Mouse (Mus musculus) CH12.LX (cell line): Measurements from ENCODE around the gene AU022252.

Experiments
- CTCF ChIP-seq, 2 experiments: IDR thresholded peaks in 1 of 2; conservative IDR thresholded peaks in 1 of 2; 2 replicates each; pipeline ENCODE4 v1.5.1; 2011 to 2012; ENCODE audit warnings: low read depth in 2 of 2, low read length in 2 of 2, improper control_type of control experiment in 1 of 2, inconsistent platforms in 1 of 2, mild to moderate bottlenecking in 1 of 2, moderate library complexity in 1 of 2
- EP300 ChIP-seq: IDR thresholded peaks from 2 replicates; pipeline ENCODE4 v1.6.1; 2011; ENCODE audit warnings: low read length, improper control_type of control experiment
- ETS1 ChIP-seq: conservative IDR thresholded peaks from 2 replicates; pipeline ENCODE4 v1.6.1; 2012; ENCODE audit warnings: low read depth, mild to moderate bottlenecking, inconsistent platforms, low read length, improper control_type of control experiment, moderate library complexity
- HCFC1 ChIP-seq: IDR thresholded peaks from 2 replicates; pipeline ENCODE4 v1.6.1; 2012; ENCODE audit warnings: low read depth, mild to moderate bottlenecking, inconsistent platforms, low read length, improper control_type of control experiment
- MAX ChIP-seq: IDR thresholded peaks from 2 replicates; pipeline ENCODE4 v1.6.1; 2011; ENCODE audit warnings: low read length, improper control_type of control experiment
- MXI1 ChIP-seq: IDR thresholded peaks from 2 replicates; pipeline ENCODE4 v1.6.1; 2011; ENCODE audit warnings: mild to moderate bottlenecking, low read depth, low read length, improper control_type of control experiment
- POLR2A ChIP-seq: IDR thresholded peaks from 2 replicates; pipeline ENCODE4 v1.6.1; 2011; ENCODE audit warnings: low read depth, mild to moderate bottlenecking, improper control_type of control experiment, low read length
- RCOR1 ChIP-seq: conservative IDR thresholded peaks from 2 replicates; pipeline ENCODE4 v1.6.1; 2012; ENCODE audit warnings: low read depth, mild to moderate bottlenecking, inconsistent platforms, low read length, improper control_type of control experiment
- SMC3 ChIP-seq: IDR thresholded peaks from 2 replicates; pipeline ENCODE4 v1.6.1; 2011; ENCODE audit warnings: low read depth, low read length, improper control_type of control experiment
- USF1 ChIP-seq: IDR thresholded peaks from 2 replicates; pipeline ENCODE4 v1.6.1; 2014; ENCODE audit warnings: low read depth, mild to moderate bottlenecking, inconsistent platforms, low read length, improper control_type of control experiment

DNA sequence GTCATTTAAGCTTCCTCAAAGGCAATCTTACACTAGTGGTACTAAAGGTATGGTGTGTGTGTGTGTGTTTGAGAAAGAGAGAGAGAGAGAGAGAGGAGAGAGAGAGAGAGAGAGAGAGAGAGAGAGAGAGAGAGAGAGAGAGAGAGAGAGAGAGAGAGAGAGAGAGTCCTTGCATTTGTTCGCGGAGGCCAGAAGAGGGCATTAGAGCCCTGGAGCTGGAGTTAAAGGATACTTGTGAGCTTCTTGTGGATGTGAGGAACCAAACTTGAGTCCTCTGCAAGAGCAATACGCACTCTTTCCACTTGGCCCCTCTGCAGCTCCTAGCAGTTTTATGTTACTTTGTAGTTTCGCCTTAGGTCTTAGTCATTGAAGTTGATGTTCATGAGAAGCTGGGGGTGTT, 69.5 kb downstream of the AU022252 start:
- peak in 1 of 2 experiments; percentile 29; a peak in 2 of 4 replicates for TF ChIP-seq CTCF (conservative IDR thresholded peaks at IDR 0.05 in 1 of 2, IDR thresholded peaks at IDR 0.05 in 1 of 2; ENCODE audit: low read depth in 2 of 2, low read length in 2 of 2)
- TF ChIP-seq EP300 = no peak
- no peak for TF ChIP-seq POLR2A
- no peak for TF ChIP-seq HCFC1
- no peak for TF ChIP-seq SMC3
- no peak for TF ChIP-seq USF1
- TF ChIP-seq MAX = no peak
- TF ChIP-seq MXI1 = no peak
- TF ChIP-seq RCOR1 = no peak
- no peak for TF ChIP-seq ETS1
